Mouse (Mus musculus) spleen, adult 2 months (tissue): Measurements from ENCODE around the gene Ano2. TPM values are rescaled to one million over a fixed set of nuclear protein-coding genes. Genes with fewer than 3 reads are reported as not detected.

Experiments used
- DNase-seq, 2 experiments: peaks; one replicate each; pipeline versions ENCODE4 v3.0.0 to v3.0.0-alpha.2; 2012 to 2021; ENCODE audit warnings: low spot score in 2 of 2, low read depth in 1 of 2
- H3K27ac ChIP-seq: fragments of 200-500 bp; 2 replicates; pipeline ENCODE4 v1.5.1; 2012; ENCODE audit warnings: low read length, inconsistent platforms; ENCODE audit not compliant: insufficient read depth
- H3K27me3 ChIP-seq: fragments of 200-500 bp; 2 replicates; pipeline ENCODE4 v1.6.1; 2012; ENCODE audit warnings: mild to moderate bottlenecking, moderate library complexity, low read length, inconsistent platforms; ENCODE audit not compliant: control insufficient read depth, insufficient read depth
- H3K36me3 ChIP-seq: fragments of 200-500 bp; 2 replicates; pipeline ENCODE4 v1.6.1; 2012; ENCODE audit warnings: mild to moderate bottlenecking, low read length, inconsistent platforms; ENCODE audit not compliant: control insufficient read depth, insufficient read depth
- H3K4me1 ChIP-seq: fragments of 200-500 bp; 2 replicates; pipeline ENCODE4 v1.6.1; 2011; ENCODE audit warnings: inconsistent platforms; ENCODE audit not compliant: control insufficient read depth, insufficient read depth, insufficient read length
- H3K4me3 ChIP-seq: fragments of 200-500 bp; 2 replicates; pipeline ENCODE4 v1.5.1; 2011; ENCODE audit warnings: mild to moderate bottlenecking, inconsistent platforms; ENCODE audit not compliant: insufficient read depth, insufficient read length; ENCODE audit errors: extremely low read depth
- CTCF ChIP-seq: fragments of 200-500 bp; IDR thresholded peaks from 2 replicates; pipeline ENCODE4 v1.5.1; 2011; ENCODE audit warnings: mild to moderate bottlenecking, inconsistent platforms; ENCODE audit not compliant: insufficient read depth, insufficient read length, insufficient replicate concordance; ENCODE audit errors: extremely low read depth
- POLR2A ChIP-seq: fragments of 200-500 bp; IDR thresholded peaks from 2 replicates; pipeline ENCODE4 v1.6.1; 2011; ENCODE audit warnings: low read depth, low read length, inconsistent platforms
- WGBS: fragments of 180-500 bp; shearing (Covaris S2); methylation state at CpG from one replicate; pipeline ENCODE4 v1.1.7; 2018; 5-methylcytosine and 5-hydroxymethylcytosine counted together
- polyA plus RNA-seq: library from polyadenylated mRNA; depleted of rRNA; stranded (reverse); fragments of >200 nt; gene quantifications from 2 replicates; pipeline ENCODE4 v1.2.3, GENCODE M21; 2012

The Ano2 gene
- polyA plus RNA-seq, 1 experiment, result not detected

DNA sequence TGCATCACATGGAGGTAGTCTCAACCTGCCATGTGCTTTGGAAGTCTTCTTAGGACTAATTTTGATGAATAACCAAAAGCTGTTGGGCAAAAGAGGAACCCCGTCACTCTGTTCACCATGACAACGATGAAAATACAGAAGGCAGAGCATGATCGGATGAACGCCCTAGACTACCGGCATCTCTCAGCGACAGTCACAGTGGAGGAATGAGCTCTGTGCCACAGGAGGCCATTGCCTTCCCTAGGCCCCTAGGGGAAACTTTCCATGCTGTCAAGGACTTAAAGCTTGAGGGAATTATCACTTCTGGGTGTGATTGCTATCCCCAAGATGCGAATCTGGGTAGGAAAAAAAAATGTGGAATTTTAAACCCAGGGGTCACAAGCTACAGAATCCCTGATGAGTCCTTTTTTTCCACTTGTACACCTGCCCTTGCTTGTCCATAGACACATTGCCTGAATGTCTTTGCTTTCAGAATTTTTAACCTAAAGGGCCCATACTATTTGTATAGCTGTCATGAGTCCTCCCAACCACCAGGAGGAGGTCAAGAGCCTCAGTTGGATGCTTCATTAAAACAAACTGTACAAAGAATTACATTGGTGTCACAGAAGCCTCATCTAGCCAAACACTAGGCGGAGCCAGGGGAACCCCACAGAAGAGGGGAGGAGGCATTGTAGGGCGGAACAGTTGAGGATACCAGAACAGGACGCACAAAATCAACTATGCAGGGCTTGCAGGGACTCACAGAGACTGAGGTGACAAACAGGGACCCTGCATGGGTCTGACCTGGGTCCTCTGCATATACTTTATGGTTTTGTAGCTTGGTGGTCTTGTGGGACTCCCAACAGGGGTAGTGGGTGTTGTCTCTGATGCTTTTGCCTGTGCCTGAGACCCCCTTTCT lies 53.2 kb downstream of the Ano2 start:
- no peaks in the 10 kb centered on the region for H3K36me3 ChIP-seq
- no peaks in the 10 kb centered on the region for H3K27me3 ChIP-seq
- TF ChIP-seq CTCF (no peak), POLR2A (no peak)
- H3K4me1 ChIP-seq, result no peaks in the 10 kb centered on the region
- H3K27ac ChIP-seq, result no peak overlapping the region
- WGBS, result 45% methylated on average over 10 of the region's 10 CpGs
- no peak overlapping the region for H3K4me3 ChIP-seq
- DNase-seq, result no peak

DNA sequence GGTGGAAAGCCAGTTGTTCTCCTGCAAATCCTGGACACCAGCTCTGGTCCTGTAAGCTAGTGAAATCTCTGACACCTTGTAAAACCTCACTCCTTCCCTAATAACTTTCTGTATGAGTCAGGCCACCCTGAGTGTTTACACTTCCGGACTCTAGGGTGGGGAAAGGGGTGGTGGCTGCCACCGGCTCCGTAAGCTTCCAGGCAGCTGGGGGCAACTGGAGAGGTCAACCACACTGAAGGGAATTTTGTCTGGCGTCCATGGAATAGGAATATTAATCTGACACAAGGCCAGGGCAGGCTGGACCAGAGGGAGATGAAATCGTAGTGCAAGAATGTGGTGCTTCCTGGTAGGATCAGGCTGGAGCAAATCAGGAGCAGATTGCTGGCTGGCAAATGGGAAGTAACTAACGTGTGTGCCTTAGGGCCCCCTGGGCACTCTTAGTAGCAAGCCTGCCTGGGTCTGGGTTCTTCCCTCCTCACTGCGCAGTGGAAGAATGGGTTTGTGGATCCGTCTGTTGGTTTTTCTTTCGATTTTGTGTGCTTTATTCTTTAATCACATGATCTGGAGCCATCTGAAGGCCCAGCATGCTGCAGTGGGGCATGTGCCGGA lies 57.2 kb downstream of the Ano2 start:
- TF ChIP-seq POLR2A (no peak), CTCF (no peak)
- DNase-seq, result no peak
- no peaks in the 10 kb centered on the region for H3K4me1 ChIP-seq
- no peaks in the 10 kb centered on the region for H3K36me3 ChIP-seq
- 64% methylated on average over 10 of the region's 10 CpGs for WGBS
- no peak overlapping the region for H3K4me3 ChIP-seq
- H3K27me3 ChIP-seq, result no peaks in the 10 kb centered on the region
- H3K27ac ChIP-seq, result no peak overlapping the region

DNA sequence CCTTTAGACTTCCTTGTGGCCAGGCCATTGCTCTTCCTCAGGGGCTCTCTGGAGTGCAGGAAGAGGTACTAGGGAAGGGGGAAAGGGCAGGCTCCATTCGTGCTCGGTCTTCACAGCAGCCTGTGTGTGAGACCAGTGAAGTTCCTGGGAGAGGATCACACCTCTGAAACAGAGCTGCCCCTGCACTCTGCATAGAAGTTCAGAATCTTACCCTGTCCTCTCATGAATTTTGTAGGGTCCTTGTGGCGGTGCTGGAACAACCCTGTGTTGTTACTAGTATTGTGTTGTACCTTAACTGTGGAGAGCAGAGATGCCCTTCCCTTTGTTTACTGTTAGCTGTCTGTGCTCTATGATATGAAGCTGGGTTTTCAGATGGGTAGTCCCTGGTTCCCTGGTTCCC lies 58.4 kb downstream of the Ano2 start:
- no peaks in the 10 kb centered on the region for H3K27me3 ChIP-seq
- no peaks in the 10 kb centered on the region for H3K36me3 ChIP-seq
- no peaks in the 10 kb centered on the region for H3K4me1 ChIP-seq
- TF ChIP-seq CTCF, result no peak
- no peak for TF ChIP-seq POLR2A
- H3K4me3 ChIP-seq, result no peak overlapping the region
- WGBS, result 46% methylated on average over 3 of the region's 3 CpGs
- H3K27ac ChIP-seq, result no peak overlapping the region
- no peak for DNase-seq

DNA sequence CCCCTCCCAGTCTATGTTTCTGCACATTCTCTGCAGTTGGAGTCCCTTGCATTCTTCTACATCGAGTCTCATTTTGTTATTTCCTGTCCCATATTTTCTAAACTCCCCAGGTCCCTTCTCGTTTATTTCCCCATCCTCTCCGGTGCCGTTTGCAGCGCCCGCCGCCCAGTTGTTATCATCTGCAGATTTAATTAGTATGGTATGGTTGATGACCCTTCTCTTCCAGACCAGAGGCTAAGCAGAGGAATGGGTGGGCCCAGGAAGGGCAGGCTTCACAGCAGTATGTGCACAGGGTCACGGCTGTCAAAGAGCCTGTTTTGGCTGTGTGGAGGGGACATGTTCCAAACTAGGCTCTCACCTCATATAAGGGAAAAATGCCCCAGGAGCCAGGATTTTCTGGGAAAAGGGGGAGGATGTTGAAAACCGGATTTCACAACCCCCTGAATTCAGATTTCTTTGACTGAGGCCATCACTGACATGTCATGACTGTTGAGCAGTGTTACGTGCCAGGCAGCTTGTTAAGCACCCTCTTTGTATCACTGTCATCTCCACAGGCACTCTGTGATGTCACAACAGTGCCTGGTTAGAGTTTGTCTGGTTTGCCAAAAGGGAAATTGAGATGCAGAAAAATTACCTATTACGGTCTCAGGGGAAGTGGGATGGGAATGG lies 72.8 kb downstream of the Ano2 start:
- H3K27ac ChIP-seq, result no peak overlapping the region
- no peaks in the 10 kb centered on the region for H3K27me3 ChIP-seq
- WGBS, result 85% methylated on average over 11 of the region's 11 CpGs
- no peak for DNase-seq
- no peak overlapping the region for H3K4me3 ChIP-seq
- TF ChIP-seq POLR2A (no peak), CTCF (no peak)
- no peaks in the 10 kb centered on the region for H3K36me3 ChIP-seq
- no peaks in the 10 kb centered on the region for H3K4me1 ChIP-seq

DNA sequence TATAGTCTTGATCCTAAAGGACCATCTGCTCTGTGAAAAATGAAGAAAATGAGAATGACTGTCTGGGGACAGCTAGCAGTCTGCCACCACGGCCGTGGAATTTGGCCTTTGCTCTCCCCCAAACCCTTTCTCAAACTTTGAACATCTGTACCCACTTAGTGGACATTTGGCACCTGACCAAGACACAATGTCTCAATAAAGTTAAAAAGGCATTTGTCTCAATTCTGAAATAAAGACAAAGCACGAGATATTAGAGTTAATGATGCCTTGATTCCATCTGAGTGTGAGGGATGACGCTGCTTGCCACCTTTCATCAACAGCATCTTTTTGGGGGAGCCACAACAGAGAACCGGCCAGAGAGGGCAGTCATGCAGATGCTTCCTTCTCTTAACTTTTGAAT lies 83.0 kb downstream of the Ano2 start:
- WGBS, result 72% methylated on average over 5 of the region's 5 CpGs
- no peaks in the 10 kb centered on the region for H3K4me1 ChIP-seq
- no peak overlapping the region for H3K27ac ChIP-seq
- no peaks in the 10 kb centered on the region for H3K36me3 ChIP-seq
- no peak overlapping the region for H3K4me3 ChIP-seq
- no peak for DNase-seq
- TF ChIP-seq POLR2A (no peak), CTCF (no peak)
- H3K27me3 ChIP-seq, result no peaks in the 10 kb centered on the region

DNA sequence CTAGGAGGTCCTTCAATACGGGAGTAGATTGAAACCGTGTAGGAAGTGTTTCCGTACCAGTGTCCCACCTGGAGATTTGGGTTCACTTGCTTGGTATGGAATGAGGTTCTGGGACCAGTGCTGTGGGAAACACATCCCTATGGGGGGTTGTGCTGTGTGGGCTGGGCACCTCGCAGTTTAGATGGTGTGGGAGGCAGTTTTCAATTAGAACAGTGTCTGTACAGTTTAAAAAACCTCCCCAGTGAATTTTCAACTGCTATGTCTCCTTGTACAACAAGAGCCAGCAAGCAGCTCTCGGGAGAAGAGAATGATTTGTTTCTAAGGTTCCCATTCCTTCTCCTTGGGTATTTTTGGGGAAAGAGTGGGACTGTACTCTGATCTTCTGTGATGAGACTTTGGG lies 86.1 kb downstream of the Ano2 start:
- TF ChIP-seq CTCF, result no peak
- TF ChIP-seq POLR2A, result no peak
- Histone ChIP-seq H3K27ac (no peak overlapping the region), H3K27me3 (no peaks in the 10 kb centered on the region)

DNA sequence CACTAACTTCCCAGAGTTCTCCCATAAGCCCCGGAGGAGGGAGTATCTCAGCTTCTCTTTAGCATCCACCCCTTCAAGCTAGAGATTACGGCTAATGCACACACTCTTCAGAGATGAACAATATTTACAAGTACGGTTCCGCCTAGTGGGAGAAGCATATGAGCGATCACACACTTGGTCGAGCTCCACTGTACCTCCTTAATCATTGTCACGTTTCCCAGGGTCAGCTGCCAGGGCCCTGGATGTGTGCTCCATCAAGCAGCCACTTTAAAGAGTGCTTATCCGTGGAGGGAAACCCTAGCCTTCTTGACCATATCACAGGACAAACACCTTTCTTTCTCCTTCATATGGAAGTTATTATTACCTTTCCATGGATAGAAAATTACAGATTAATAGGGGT lies 112.7 kb downstream of the Ano2 start:
- Histone ChIP-seq H3K4me1 (no peaks in the 10 kb centered on the region), H3K4me3 (no peak overlapping the region), H3K36me3 (no peaks in the 10 kb centered on the region), H3K27me3 (no peaks in the 10 kb centered on the region), H3K27ac (no peak overlapping the region)
- DNase-seq, result no peak
- TF ChIP-seq CTCF, result no peak
- no peak for TF ChIP-seq POLR2A
- WGBS, result 84% methylated on average over 8 of the region's 8 CpGs

More for the DNA sequence above, 86.1 kb downstream of the Ano2 start:
- Histone ChIP-seq H3K36me3 (no peaks in the 10 kb centered on the region), H3K4me1 (no peaks in the 10 kb centered on the region), H3K4me3 (no peak overlapping the region)
- no peak for DNase-seq
- 83% methylated on average over 5 of the region's 5 CpGs for WGBS
